Comparison of ENCODE assay signal across 8 mouse cellular contexts in genomic region chr13:95325080-95325906, GRCm38 (mm10). TPM values are rescaled to one million over a fixed set of nuclear protein-coding genes. Genes with fewer than 3 reads are reported as not detected.
A peak's percentile ranks its signal among the peaks of the same experiment; 100 is the strongest.
DNase-seq lines count a peak whose midpoint lies in the region; ATAC-seq and TF ChIP-seq lines count a peak whose summit lies in the region.

No protein-coding gene starts in this region.

- in situ Hi-C loops in CH12.LX (cut with MboI; ENCODE audit: low pct_ligation_motif_present, low pct_unique_long_range_greater_than_20kb, low sequenced_read_pairs) = no loop called here

- TF ChIP-seq RAD21 in CH12.LX (IDR thresholded peaks at IDR 0.05; ENCODE audit: low read depth, low read length) = no peak

- peaks cover 3 to 41% of the 10 kb centered on the region in 2 experiments; a peak in 3 of 4 replicates for H3K4me1 ChIP-seq in CH12.LX (ENCODE audit: control insufficient read depth in 1 of 2, insufficient read depth in 2 of 2)
- H3K4me1 ChIP-seq in brown adipose tissue, adult 24 weeks (ENCODE audit: control insufficient read depth, insufficient read depth, insufficient read length, low read length) = peaks cover 9% of the 10 kb centered on the region; the same call in 1 of the 2 replicates
- peaks cover 32% of the 10 kb centered on the region for H3K4me1 ChIP-seq in forebrain, embryonic 16.5 days (replicated peaks; ENCODE audit: control insufficient read depth, insufficient read depth, low read length)

- H3K27ac ChIP-seq in CH12.LX (ENCODE audit: insufficient read depth, low read depth) = peak overlapping the region; percentile 70
- H3K27ac ChIP-seq in brown adipose tissue, adult 24 weeks (replicated peaks; ENCODE audit: low read depth, low read length) = peak overlapping the region; percentile 83
- peak overlapping the region; percentile 93 for H3K27ac ChIP-seq in forebrain, embryonic 16.5 days (ENCODE audit: low read length)

- TF ChIP-seq POLR2A in CH12.LX (IDR thresholded peaks at IDR 0.05; ENCODE audit: low read depth, low read length) = peak; percentile 58

- peak; percentile 61 for ATAC-seq in forebrain, embryonic 16.5 days
- peak; percentile 56 to 59 for ATAC-seq in hematopoietic stem cell, adult 5-6 weeks (replicated peaks in 1 of 2; ENCODE audit: insufficient read depth in 1 of 2, low FRiP score in 2 of 2, low TSS enrichment in 1 of 2, low read depth in 1 of 2, poor library complexity in 2 of 2, severe bottlenecking in 2 of 2)

- WGBS in forebrain, embryonic 16.5 days = under 1% methylated on average over 63 of the region's 63 CpGs

- dilution Hi-C loops in CH12.LX (cut with MboI; ENCODE audit: extremely low pct_ligation_motif_present, extremely low pct_unique_long_range_greater_than_20kb, low sequenced_read_pairs) = no loop called here

- TF ChIP-seq EP300 in CH12.LX (IDR thresholded peaks at IDR 0.05; ENCODE audit: low read length) = no peak

- H3K4me2 ChIP-seq in CH12.LX (ENCODE audit: insufficient read depth, low read depth, poor library complexity, severe bottlenecking) = peak overlapping the region; percentile 88
- peak overlapping the region; percentile 92 for H3K4me2 ChIP-seq in forebrain, embryonic 16.5 days (ENCODE audit: low read length)

- H3K9me3 ChIP-seq in CH12.LX (replicated peaks; ENCODE audit: low read length) = no peaks in the 10 kb centered on the region
- H3K9me3 ChIP-seq in forebrain, embryonic 16.5 days (ENCODE audit: control insufficient read depth, low read length) = no peaks in the 10 kb centered on the region

- no peak for TF ChIP-seq CTCF in CH12.LX (conservative IDR thresholded peaks at IDR 0.05 in 1 of 2, IDR thresholded peaks at IDR 0.05 in 1 of 2; ENCODE audit: low read depth in 2 of 2, low read length in 2 of 2)

- peak overlapping the region; percentile 85 for H3K9ac ChIP-seq in CH12.LX (ENCODE audit: insufficient read depth, low read depth)
- H3K9ac ChIP-seq in forebrain, embryonic 16.5 days (replicated peaks; ENCODE audit: low read depth, low read length) = peak overlapping the region; percentile 99

- H3K36me3 ChIP-seq in CH12.LX (replicated peaks in 1 of 2; ENCODE audit: control insufficient read depth in 1 of 2, insufficient read depth in 1 of 2, low read length in 1 of 2) = peaks cover 0 to 23% of the 10 kb centered on the region in 2 experiments
- H3K36me3 ChIP-seq in forebrain, embryonic 16.5 days (ENCODE audit: control insufficient read depth, insufficient read depth) = no peaks in the 10 kb centered on the region

- peak overlapping the region; percentile 66 to 88 (median 85) for H3K4me3 ChIP-seq in CH12.LX (replicated peaks in 1 of 3; ENCODE audit: low read depth in 2 of 3, low read length in 2 of 3, poor library complexity in 1 of 3)
- H3K4me3 ChIP-seq in brown adipose tissue, adult 24 weeks (ENCODE audit: insufficient read depth, low read depth, low read length) = peak overlapping the region; percentile 97
- H3K4me3 ChIP-seq in forebrain, embryonic 16.5 days (replicated peaks; ENCODE audit: low read length) = peak overlapping the region; percentile 86

- no peaks in the 10 kb centered on the region for H3K27me3 ChIP-seq in CH12.LX (replicated peaks)
- no peaks in the 10 kb centered on the region for H3K27me3 ChIP-seq in forebrain, embryonic 16.5 days (replicated peaks; ENCODE audit: control insufficient read depth, insufficient read depth, low read length)

- peak; percentile 79 for DNase-seq in CH12.LX (ENCODE audit: extremely low read depth)
- peak; percentile 77 to 84 for DNase-seq in layer of hippocampus, postnatal 10 days (ENCODE audit: low spot score in 2 of 2)
- peak; percentile 55 for DNase-seq in lung, postnatal 25 days (ENCODE audit: low spot score)
- DNase-seq in retina, postnatal 1 day = peak; percentile 88
- peak; percentile 60 for DNase-seq in urinary bladder, adult 2 months (ENCODE audit: low spot score)

- peaks cover 28% of the 10 kb centered on the region for H3K79me2 ChIP-seq in CH12.LX (replicated peaks; ENCODE audit: control insufficient read depth, extremely low read depth, insufficient read depth, poor library complexity, severe bottlenecking)

TF ChIP-seq in CH12.LX, 34 proteins besides CTCF, POLR2A, EP300 and RAD21:
- TF ChIP-seq ZKSCAN1 (IDR thresholded peaks at IDR 0.05; ENCODE audit: borderline replicate concordance, low read depth, low read length) (no peak), POLR2AphosphoS2 (IDR thresholded peaks at IDR 0.05; ENCODE audit: low read depth, low read length) (no peak), KAT2A (IDR thresholded peaks at IDR 0.05; ENCODE audit: insufficient replicate concordance, low read length) (no peak), MXI1 (IDR thresholded peaks at IDR 0.05; ENCODE audit: low read depth, low read length) (peak; percentile 88), USF2 (conservative IDR thresholded peaks at IDR 0.05; ENCODE audit: low read depth, low read length) (no peak), ZC3H11A (IDR thresholded peaks at IDR 0.05; ENCODE audit: low read depth, low read length) (no peak), MAX (IDR thresholded peaks at IDR 0.05; ENCODE audit: low read length) (peak; percentile 11; the same call in 1 of the 2 replicates), IRF4 (IDR thresholded peaks at IDR 0.05; ENCODE audit: low read depth, low read length) (no peak), NRF1 (IDR thresholded peaks at IDR 0.05; ENCODE audit: low read depth, low read length) (no peak; the same call in 1 of the 2 replicates), TCF12 (IDR thresholded peaks at IDR 0.05; ENCODE audit: low read depth, low read length) (peak; percentile 40; the same call in 1 of the 2 replicates), ZMIZ1 (IDR thresholded peaks at IDR 0.05; ENCODE audit: low read depth, low read length) (no peak; the same call in 1 of the 2 replicates), MEF2A (IDR thresholded peaks at IDR 0.05; ENCODE audit: borderline replicate concordance, low read depth, low read length) (no peak; the same call in 1 of the 2 replicates), JUND (conservative IDR thresholded peaks at IDR 0.05; ENCODE audit: low read depth, low read length) (no peak), TBP (conservative IDR thresholded peaks at IDR 0.05; ENCODE audit: low read depth, low read length) (peak; percentile 63; the same call in 1 of the 2 replicates), UBTF (IDR thresholded peaks at IDR 0.05; ENCODE audit: low read depth, low read length) (peak; percentile 66; the same call in 1 of the 2 replicates), ELF1 (IDR thresholded peaks at IDR 0.05; ENCODE audit: low read depth, low read length) (0 out of 2 replicates have a peak, but pooled peaks have one; percentile 16), NELFE (IDR thresholded peaks at IDR 0.05; ENCODE audit: low read depth, low read length) (peak; percentile 8; the same call in 1 of the 2 replicates), MAFK (IDR thresholded peaks at IDR 0.05; ENCODE audit: insufficient replicate concordance, low read length) (no peak), E2F4 (IDR thresholded peaks at IDR 0.05; ENCODE audit: insufficient replicate concordance, low read depth, low read length) (no peak), MYC (IDR thresholded peaks at IDR 0.05; ENCODE audit: low read depth, low read length) (no peak), MAZ (IDR thresholded peaks at IDR 0.05; ENCODE audit: low read depth, low read length) (0 out of 2 replicates have a peak, but pooled peaks have one; percentile 16), SIN3A (IDR thresholded peaks at IDR 0.05; ENCODE audit: low read length) (no peak; the same call in 1 of the 2 replicates), CHD2 (IDR thresholded peaks at IDR 0.05; ENCODE audit: low read length) (0 out of 2 replicates have a peak, but pooled peaks have one; percentile 2), PAX5 (IDR thresholded peaks at IDR 0.05; ENCODE audit: low read length) (no peak), BHLHE40 (IDR thresholded peaks at IDR 0.05; ENCODE audit: low read depth, low read length) (no peak), ETS1 (conservative IDR thresholded peaks at IDR 0.05; ENCODE audit: low read depth, low read length) (no peak), USF1 (IDR thresholded peaks at IDR 0.05; ENCODE audit: low read depth, low read length) (no peak), ZNF384 (IDR thresholded peaks at IDR 0.05; ENCODE audit: low read depth, low read length) (no peak), GABPA (IDR thresholded peaks at IDR 0.05; ENCODE audit: insufficient replicate concordance, low read depth, low read length) (no peak), SMC3 (IDR thresholded peaks at IDR 0.05; ENCODE audit: low read depth, low read length) (no peak), JUN (IDR thresholded peaks at IDR 0.05; ENCODE audit: insufficient read depth, low read depth, low read length) (no peak), CHD1 (IDR thresholded peaks at IDR 0.05; ENCODE audit: low read depth, low read length) (no peak), RCOR1 (conservative IDR thresholded peaks at IDR 0.05; ENCODE audit: low read depth, low read length) (no peak), HCFC1 (IDR thresholded peaks at IDR 0.05; ENCODE audit: low read depth, low read length) (peak; percentile 9; the same call in 1 of the 2 replicates)

RNA-seq across cellular contexts. Expression of gene Zbed3, which starts 1.9 kb away (rescaled TPM):
- total RNA-seq in CH12.LX (2012; rRNA removed) (6.2 and 8.2 TPM in 2 replicates), CH12.LX (2014; rRNA removed) (7.6 and 9.0 TPM in 2 replicates)
- 40.2 and 50.3 TPM in 2 replicates for polyA plus RNA-seq in CH12.LX (2012; ENCODE audit: insufficient read length, low read depth)
- 19.6 and 24.2 TPM in 2 replicates for polyA plus RNA-seq in brown adipose tissue, adult 24 weeks (2012; ENCODE audit: insufficient read depth, insufficient read length, missing spikeins)
- 35.5 and 39.0 TPM in 2 replicates for polyA plus RNA-seq in forebrain, embryonic 16.5 days (2015; fragmentation: Nextera tagmentation; extraction: Ambion mirVana)
- 10.4 and 12.5 TPM in 2 replicates for total RNA-seq in hematopoietic stem cell, adult 5-6 weeks (2017)
- 10 to 100 TPM; 19.1 to 21.8 TPM for total RNA-seq in layer of hippocampus, postnatal 10 days (2021)
- 27.0 and 30.4 TPM in 2 replicates for polyA plus RNA-seq in urinary bladder, adult 2 months (2012; rRNA removed)

RNA-seq across cellular contexts. Expression of gene Aggf1, which starts 49.9 kb away (rescaled TPM):
- total RNA-seq in CH12.LX (2012; rRNA removed) (49.1 and 65.4 TPM in 2 replicates), CH12.LX (2014; rRNA removed) (47.3 and 52.0 TPM in 2 replicates)
- polyA plus RNA-seq in CH12.LX (2012; ENCODE audit: insufficient read length, low read depth) = 68.6 and 73.4 TPM in 2 replicates
- 18.8 and 19.1 TPM in 2 replicates for polyA plus RNA-seq in brown adipose tissue, adult 24 weeks (2012; ENCODE audit: insufficient read depth, insufficient read length, missing spikeins)
- 42.3 and 47.3 TPM in 2 replicates for polyA plus RNA-seq in forebrain, embryonic 16.5 days (2015; fragmentation: Nextera tagmentation; extraction: Ambion mirVana)
- total RNA-seq in hematopoietic stem cell, adult 5-6 weeks (2017) = 47.8 and 54.0 TPM in 2 replicates
- total RNA-seq in layer of hippocampus, postnatal 10 days (2021) = 10 to 100 TPM; 42.0 to 43.9 TPM
- polyA plus RNA-seq in urinary bladder, adult 2 months (2012; rRNA removed) = 26.2 and 27.0 TPM in 2 replicates

Comparison
In these comparisons a context has a peak if more than half of its experiments do, and no peak if none do; other contexts are left out.
1. Peak in every context shown above with its lines: DNase-seq, ATAC-seq, H3K4me3 ChIP-seq and H3K27ac ChIP-seq.